Mouse (Mus musculus) embryonic fibroblast, embryonic 13.5 days (primary cell): ENCODE data around the gene Tmem186.

ENCODE experiments used
- CTCF ChIP-seq: IDR thresholded peaks from 2 replicates; pipeline ENCODE4 v1.5.1; 2011; ENCODE audit warnings: mild to moderate bottlenecking, control low read depth, low read length, moderate library complexity, borderline replicate concordance; ENCODE audit not compliant: insufficient read depth
- POLR2A ChIP-seq: IDR thresholded peaks from 2 replicates; pipeline ENCODE4 v1.6.1; 2011; ENCODE audit warnings: low read depth, mild to moderate bottlenecking, control low read depth, low read length, moderate library complexity

GRCm38 (mm10) chr16:8679780-8680179 lies 42.3 kb upstream of the Tmem186 start:
- TF ChIP-seq CTCF (no peak), POLR2A (no peak)
